Mouse (Mus musculus): Measurements from ENCODE around the gene Gimap3.

DNA sequence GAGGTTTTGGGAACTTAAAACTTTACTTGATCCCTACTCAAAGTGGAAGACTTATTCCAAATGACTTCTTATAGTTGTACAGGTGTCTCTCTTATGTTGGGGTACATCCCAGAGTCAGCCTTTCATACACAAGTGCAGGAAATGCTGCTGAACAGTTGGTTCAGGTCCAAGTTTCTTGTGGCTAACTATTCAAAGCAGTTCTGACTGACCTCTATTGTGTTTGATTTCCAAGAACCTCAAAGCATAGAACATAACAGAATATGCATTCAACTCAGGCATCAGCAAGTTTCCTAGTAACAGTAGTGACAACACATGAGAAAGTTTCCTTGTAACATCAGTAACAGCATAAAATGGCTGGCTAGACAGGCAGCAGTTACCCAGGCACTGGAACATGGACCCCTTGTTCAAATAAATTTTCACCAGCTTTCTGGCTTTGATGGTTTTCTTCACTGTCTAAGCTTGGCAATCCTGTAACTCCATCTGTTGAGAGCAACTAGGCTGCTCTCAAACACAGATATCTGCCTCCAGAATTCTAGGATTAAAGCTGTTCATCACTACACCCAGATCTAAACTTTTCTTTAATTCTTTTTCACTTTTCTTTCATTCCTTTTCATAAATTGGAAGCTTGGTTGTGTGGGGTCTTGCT is 32.9 kb upstream of the Gimap3 start:
- no peak for TF ChIP-seq CTCF (IDR thresholded peaks at IDR 0.05; ENCODE audit: low read depth)
- no peak for TF ChIP-seq EP300 (IDR thresholded peaks at IDR 0.05; ENCODE audit: low read depth)
